Mouse (Mus musculus) left cerebral cortex, adult 8-10 months (tissue): ENCODE results near the gene Zfp334. TPM values are rescaled to one million over a fixed set of nuclear protein-coding genes. Genes with fewer than 3 reads are reported as not detected.

ENCODE experiments used
- DNase-seq, 2 experiments: peaks; one replicate each; pipeline ENCODE4 v3.0.0; 2022; ENCODE audit warnings: low spot score in 2 of 2
- total RNA-seq, 4 experiments: library from RNA; stranded (reverse); gene quantifications; 2 replicates each; pipeline ENCODE4 v1.2.4; 2022

Zfp334 gene
- total RNA-seq = 10 to 100 TPM; 14.1 to 15.7 (median 15.3) TPM

DNA sequence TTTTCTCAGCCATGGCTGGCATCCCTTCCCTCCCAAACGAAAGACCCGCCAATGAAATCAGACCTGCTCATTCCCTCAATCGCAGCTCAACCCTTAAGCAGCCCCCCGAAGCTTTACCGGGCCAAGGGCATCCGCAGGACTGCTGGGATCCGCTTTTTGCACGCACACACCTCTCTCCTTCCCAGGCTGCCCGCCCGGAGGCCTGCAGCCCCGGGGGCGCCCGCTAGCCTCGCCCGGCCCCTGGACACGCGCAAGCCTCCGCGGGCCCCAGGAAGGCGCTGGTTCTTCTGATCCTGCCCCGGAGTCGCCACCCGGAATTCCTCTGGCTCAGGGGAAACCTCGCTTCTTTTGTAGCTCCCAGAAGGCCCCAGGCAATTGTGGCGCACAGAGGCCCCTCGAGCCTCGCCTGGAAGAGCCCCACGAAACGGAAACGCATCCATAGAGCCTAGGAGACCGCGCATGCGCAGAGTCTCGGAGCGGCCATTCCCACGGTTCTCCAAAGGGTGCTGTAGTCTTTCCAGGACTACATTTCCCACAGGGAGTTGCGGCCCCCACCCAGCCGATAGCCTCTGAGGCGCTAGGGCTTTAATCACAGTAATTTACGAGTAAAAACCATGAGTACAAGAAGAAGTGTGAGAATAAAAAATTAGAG is at the start of gene Zfp334:
TSS of gene Zfp334 (minus strand) at position 416 of the 652 bp plus-strand sequence.
- peak; percentile 93 for DNase-seq

DNA sequence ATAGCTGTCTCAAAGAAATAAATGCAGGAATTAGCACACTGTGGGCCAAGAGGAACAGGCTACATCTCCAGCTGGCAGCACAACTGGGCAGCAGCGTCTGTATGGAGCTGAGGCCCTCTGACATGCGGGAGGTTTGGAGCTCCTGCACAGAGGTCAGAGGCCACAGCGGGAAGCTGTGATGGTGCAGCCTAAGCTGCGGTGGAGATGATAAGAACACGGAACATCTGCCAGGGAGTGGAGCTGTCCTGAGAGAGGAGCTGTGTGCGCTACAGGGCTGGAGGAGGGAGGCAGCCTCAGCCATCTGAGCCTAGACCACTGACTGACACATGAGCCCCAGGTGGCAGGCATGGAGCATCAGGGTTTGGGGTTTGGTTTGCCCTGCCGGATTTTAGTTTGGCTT is 40.6 kb upstream of the Zfp334 start:
- DNase-seq = no peak

DNA sequence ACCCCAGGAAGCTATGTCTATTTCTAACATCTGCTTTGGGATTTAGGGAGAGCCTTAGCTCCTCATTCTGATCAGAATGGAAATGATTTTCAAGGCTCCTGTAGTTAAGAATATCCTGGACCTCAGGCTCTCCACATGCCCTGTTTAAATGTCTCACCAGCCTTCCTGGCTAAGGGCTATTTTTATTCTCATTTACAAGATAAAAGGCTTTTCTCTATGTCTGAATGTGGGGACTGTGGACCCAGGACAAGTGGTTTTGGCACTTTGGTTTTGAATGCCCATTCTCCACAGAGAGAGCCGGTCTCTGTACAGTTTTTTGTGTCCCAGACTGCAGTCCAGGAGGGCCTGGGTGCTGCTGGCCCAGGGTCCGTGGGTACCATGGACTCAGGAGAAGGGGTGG is 32.1 kb upstream of the Zfp334 start:
- DNase-seq = no peak

DNA sequence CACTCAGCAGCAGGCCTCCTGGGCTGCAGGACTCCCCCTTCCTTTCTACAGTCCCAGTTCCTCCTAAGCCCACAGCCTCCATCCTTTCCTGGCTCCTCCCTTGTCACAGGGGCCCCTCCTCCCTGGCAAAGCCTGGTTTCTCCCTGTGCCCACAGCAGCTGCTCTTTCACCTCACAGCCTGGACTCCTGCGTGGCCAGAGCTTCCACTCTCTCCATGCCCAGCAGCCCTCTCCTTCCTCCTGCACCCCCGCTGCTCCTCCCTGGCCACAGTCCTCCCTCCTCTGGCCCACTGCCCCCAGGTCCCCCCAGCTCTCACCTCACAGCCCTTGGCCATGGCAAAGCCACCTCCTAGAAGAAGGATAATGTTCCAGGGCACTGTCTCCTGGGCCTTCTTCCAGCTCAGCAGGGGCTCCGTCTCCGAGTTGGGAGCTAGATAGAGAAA is 31.6 kb upstream of the Zfp334 start:
- DNase-seq = peak in 1 of 2 experiments; percentile 30

DNA sequence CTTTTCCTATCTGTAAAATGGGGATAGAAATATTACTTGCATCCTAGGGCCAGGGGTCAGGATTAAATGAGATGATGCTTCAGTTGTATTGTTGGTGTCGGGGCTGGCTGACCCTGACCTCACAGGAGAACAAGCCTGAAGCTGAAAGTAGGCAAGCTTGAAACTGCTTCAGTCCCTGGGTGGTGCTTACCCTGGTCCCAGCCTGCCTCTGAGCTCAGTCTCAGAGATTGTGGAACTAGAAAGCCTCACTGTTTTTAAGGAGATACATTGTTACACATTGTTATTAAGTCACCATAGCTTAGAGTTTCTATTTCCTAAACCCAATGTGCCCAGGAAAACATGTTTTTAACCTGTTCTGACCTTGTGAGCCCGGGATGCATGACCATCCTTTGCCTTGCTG is 30.5 kb upstream of the Zfp334 start:
- DNase-seq = no peak

DNA sequence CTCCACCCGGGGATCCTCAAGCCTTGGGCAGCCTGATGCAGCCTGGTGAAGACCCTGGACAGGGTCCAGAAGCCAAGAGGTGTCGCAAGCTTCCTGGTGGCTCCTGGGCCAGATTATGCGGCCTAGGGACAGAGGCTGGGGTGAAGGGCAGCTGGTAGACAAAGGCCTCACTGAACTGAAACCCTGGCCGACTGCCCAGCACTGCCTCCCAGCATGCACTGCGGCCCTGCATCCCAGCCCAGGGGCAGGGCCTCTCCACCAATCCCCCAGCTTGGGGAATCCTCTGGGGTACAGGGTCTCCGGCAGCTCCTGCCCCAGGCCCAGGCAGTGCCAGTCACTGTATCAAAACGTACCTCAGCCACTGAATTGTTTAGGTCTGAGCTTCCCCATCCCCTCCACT is 29.2 kb upstream of the Zfp334 start:
- peak; percentile 68 to 74 for DNase-seq

DNA sequence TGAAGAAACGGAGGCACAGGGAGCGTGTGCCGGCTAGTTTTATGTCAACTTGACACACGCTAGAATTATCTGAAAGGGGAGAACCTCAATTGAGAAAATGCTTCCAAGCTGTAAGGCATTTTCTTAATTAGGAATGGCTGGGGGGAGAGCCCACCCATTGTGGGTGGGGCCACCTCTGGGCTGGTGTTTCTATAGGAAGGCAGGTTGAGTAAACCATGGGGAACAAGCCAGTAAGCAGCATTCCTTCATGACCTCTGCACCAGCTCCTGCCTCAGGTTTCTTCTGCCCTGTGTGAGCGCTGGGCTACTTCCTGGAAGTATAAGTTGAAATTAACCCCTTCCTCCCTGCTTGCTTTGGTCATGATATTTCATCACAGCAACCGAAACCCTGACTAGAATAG is 27.7 kb upstream of the Zfp334 start:
- DNase-seq = no peak

DNA sequence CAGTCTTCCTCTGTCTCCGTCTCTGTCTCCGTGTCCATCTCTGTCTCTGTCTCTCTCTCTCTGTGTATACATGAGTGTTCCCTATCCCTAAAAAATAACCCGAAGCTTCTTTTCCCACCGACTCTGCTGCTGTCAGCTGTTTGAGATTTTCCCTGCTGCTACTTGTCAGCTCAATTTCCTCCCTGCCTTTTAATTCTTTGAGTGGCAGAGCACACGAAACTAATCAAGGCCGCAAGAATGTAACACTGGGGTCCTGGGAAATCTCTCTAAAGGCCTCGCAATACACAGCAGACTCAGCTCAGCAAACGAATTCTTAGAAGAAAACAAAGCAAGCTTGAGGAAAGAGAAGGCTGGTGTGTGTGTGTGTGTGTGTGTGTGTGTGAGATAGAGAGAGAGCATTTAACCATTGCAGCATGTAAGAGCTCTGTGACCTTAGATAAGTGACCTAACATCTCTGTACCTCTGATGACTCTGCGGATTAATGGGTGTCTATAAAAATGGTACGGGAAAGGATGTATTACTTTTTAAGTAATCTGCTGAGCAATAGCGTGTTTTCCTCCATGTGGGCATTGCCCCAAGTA is 27.2 kb upstream of the Zfp334 start:
- no peak for DNase-seq

DNA sequence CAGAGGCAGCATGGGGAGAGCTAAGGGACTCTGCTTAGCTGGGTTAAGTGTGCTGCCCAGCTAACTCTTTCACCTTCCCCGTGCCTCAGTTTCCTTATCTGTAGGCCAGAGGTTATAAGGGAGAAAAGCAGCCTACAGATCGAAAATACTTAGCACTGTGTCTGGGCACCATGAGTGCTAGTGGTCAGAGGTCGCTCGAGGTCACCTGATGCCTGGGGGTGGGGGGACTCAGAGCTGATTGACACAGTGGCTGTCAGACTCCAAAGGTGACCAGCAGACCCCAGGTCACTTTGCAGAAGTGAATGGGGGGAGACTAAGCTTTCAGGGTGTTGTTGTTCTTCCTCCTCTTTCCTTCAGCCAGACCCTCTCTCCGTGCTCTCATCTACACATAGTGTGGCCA is 26.3 kb upstream of the Zfp334 start:
- DNase-seq = no peak

DNA sequence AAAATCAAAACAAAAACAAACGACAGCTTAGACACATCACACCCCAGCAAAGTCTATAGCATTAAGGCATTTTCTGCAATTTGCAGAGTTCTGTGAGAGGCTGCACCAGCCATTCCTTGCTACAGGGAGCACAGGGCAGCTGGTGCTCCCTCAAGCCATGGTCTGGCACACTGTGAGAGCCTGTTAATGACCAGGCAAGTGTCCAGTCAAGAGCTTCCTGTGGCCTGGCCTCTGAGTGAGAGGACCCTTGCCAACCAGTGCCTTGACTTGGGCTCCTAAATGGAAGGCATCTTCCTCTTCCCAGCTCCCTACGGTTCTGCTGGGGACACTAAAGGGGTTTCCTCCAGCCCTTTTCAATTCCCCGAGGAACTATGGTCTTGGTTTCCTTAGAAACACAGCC is 25.8 kb upstream of the Zfp334 start:
- DNase-seq = no peak

DNA sequence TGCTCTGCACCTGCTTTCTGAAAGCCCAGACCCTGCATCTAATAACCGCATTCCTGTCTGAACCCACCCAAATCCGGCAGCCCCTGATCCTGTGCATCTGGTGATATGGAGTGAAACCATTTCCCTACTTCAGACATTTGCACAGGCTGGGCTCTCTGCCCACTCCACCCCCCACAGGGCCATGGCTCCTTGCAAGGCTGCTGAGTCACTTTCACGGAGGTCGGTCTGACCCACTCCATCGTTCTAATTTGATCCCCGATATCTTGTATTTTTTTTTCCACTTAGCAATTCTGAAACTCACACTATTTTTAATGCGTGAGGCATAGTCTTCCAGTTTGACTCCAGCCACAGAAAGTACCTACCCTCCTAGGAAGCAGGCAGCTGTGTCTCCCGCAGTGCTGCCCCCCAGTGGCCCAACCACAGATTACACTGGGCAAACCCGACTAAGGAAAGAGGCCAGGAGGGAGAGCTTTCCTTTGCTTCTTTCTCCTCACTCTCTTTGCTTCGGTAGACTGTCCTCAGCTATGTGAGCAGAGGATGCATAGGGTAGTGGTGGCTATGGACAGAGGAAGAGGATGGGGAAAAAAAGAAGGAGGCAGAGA is 19.7 kb upstream of the Zfp334 start:
- peak in 1 of 2 experiments; percentile 80 for DNase-seq

DNA sequence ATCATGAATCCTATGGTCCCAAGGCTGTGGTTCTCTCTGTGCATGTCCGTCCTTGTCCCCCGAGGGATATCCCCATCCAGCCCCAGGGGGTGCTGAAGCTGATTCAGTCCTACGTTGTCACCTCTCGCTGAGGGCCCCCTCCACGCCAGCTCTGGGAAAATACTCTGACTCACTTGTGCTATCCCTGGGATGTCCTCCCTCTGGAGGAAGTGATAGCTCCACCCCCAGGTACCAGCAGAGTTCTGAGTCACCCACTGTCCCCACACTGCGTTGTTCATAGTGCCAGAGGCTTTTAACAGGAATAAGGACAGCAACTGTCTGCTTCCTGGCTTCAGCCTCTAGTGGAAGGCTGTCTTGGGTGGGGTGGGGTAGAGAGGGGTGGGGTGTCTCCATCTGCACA is 17.3 kb upstream of the Zfp334 start:
- peak in 1 of 2 experiments; percentile 82 for DNase-seq

DNA sequence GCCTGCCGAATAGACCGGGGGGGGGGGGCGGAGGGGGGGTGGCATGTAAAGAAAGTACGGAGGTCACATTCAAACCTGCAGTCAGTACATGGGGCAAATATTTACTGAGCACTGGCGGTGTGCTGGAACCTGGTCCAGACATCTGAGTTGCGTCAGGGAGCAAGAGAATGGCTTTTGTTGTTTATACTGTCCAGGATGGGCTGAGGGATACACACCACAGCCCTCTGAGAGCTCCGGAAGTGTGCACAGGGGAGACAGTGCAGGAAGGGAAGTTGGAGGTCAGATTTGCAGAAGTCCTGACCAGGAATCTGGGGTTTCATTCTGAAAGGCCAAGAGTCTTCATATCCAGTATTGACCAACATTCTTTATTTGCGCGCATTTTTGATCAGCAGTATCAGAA is 16.9 kb upstream of the Zfp334 start:
- DNase-seq = no peak

DNA sequence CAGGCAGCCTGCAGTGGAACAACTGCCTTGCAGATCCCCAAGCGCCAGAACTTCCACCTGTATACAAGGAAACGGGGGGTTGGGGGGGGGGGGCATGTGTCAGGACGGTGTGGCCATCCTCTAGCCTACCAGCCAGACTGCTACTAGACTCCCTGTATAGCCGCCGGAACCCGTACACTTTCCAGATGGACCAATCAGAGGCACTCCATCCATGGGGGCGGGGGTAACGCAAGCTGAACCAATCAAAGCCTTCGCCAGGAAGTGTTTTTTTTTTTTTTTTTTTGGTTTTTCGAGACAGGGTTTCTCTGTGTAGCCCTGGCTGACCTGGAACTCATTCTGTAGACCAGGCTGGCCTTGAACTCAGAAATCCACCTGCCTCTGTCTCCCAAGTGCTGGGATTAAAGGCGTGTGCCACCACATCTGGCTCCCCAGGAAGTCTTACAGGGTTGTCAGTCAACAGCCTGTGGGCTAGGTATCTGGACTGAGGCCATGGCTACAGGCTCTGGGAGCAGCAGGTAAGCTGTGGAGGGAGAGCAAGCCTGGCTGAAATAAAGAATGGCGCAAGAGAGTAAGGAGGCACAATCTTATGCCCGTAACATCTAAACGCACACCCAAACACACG is 10.2 kb upstream of the Zfp334 start:
- no peak for DNase-seq

DNA sequence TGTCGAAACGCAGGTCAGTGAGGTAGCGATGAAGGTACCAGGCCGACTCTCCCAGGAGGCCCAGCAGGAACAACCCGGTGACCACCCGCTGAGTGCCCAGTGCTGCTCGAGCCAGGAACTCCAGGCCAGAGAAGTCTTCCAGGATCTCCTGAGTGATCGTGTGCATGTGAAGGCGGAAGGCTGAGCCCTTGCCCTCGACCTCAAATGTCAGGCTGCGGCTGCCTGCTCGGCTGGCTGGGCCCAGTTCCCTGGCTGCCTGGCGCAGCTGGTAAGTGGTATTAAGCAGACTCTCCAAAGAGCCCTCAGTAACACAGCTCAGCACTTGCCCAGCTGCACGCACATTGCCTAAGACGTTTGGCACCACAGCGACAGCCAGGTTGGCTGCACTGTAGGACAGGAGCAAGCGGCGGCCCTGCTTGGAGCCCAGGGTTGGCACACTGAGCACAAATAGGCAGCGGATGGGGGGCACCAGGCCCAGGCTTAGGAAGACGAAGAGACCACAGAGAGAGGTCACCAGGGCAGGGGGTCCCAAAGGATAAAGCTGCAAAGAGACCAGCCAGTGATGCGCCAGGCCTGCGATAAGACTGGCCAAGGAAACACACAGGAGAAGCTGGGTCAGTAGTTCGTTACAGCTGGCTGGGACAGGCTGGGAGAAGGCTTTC is 9.6 kb upstream of the Zfp334 start:
- DNase-seq = no peak

DNA sequence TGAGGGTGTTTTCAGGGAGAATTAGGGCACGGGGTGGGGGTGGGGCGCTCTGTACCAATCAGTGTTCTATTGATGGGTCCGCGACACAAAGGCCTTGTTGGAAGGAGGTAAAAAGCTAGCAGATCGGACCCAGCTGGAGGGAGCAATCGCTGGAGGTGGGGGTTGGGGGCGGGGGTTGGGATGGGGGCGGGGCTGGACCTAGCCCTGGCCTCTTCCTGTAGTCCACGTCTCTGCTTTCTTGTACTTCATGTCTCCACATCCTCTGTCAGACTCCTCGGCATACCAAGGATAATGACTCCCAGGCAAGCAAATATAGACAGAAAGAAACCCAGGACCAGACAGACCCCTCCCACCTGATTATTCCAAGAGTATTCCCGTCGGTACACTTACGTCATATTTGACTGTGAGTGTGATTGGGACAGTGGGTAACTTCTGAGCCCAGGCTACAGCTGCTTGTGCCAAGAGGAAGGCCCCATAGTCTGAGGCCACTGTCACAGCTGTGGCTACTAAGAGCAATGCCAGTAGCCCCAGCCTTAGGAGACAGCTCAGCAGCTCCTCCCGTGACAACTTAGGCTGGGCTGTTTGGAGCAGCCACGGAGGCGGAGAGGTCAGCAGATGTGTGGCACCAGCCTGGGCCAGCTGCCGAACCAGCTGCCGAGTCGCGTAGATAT is 8.9 kb upstream of the Zfp334 start:
- no peak for DNase-seq

DNA sequence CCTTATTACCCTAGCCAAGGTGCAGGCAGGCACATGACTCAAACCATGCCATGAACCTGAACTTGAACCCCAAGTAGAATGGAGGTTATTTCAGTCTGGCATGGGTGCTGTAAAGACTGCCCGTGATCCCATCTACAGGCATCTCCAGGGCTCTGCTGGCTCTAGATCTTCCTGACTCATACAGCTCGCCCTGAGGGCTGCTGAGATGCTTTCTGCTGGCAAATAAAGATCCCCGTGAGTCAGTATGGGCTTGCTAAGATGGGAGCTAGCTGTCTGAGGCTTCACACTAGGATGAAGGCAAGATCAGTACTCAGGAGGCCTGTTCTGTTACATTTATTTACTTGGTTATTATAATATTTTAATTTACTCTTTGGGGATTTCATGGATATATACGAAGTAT is 4.1 kb upstream of the Zfp334 start:
- no peak for DNase-seq

DNA sequence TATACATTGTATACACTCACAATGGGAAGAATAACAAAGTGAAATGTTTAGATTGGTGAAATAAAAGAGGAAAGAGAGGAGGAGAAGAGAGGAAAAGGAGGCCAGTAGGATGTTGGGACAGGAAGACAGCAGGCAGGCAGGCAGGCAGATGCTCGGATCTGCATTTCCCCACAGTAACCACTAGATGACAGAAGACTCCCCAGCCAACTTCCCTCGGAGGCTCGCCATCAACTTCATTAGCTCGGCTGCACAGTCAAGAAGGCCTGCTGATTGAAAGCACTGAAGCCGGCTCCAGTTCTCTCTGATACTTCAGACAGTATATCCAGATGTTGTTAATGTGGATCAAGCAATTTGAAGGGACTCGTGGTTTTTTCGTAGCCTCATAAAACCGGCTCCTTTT is 3.5 kb upstream of the Zfp334 start:
- no peak for DNase-seq

DNA sequence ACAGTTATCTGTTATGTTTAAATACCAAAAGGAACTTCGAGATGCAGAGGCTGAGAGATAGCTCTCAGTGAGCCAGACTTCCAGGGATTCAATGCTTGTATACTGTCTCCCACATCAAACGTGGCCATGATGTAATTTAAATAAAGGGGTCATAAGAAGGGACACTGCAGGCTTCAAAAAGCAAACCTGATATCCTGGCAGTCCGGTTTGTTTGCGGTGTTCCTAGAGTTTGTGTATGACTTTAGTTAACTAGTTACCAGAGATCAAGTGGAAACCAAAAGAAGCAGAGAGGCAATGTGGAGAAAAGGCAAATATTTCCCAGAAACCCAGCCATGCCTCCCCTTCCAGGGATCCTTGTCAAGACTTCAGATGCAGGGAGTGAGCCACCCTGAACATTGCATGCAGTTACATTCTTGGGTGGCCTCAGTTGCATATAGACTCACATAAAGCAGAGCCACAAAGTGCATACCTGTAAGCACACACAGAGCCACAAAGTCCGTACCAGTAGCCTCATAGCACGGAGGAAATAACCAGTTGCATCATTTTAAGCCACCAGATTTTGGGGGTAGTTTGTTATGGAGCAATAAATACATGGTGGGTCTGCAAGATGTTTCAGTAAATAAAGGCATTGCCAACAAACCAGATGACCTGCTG is 1.4 kb upstream of the Zfp334 start:
- no peak for DNase-seq

DNA sequence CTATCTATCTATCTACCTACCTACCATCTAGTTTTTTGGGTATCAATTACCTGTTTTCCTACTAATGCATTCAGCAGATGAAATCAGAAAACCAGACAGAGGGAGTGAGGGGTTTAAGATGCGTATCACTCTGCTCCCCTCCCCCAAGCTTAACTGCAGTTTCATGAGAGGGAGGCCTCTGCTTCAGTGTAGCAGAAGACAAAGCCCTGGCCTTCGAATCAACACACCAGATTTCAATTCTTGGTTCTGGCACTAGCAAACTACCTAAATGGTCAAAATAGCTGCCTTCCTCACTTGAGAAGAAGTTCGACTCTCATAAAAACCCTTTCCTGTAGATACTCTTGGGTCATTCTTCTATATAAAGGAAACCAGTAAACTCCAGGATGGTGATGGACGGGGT is 689 bp downstream of the Zfp334 start:
- DNase-seq = no peak

DNA sequence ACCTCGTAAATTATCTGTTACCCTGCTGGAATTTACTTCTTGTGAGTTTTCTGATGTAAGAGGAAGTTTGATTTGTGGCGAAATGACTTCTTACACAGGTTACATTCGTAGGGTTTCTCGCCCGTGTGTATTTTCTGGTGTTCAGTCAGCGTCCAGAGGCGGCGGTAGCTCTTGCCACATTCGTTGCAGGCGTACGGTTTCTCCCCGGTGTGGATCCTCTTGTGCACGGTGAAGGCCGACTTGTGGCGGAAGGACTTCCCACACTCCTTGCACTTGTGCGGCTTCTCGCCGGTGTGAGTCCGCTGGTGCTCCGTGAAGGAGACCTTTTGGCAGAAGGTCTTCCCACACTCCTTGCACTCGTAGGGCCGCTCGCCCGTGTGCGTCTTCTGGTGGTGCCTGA is 8.0 kb downstream of the Zfp334 start:
- no peak for DNase-seq
